Mouse (Mus musculus): ENCODE data around the gene Dusp12.
A peak's percentile ranks its signal among the peaks of the same experiment; 100 is the strongest.

Dusp12 gene

DNA sequence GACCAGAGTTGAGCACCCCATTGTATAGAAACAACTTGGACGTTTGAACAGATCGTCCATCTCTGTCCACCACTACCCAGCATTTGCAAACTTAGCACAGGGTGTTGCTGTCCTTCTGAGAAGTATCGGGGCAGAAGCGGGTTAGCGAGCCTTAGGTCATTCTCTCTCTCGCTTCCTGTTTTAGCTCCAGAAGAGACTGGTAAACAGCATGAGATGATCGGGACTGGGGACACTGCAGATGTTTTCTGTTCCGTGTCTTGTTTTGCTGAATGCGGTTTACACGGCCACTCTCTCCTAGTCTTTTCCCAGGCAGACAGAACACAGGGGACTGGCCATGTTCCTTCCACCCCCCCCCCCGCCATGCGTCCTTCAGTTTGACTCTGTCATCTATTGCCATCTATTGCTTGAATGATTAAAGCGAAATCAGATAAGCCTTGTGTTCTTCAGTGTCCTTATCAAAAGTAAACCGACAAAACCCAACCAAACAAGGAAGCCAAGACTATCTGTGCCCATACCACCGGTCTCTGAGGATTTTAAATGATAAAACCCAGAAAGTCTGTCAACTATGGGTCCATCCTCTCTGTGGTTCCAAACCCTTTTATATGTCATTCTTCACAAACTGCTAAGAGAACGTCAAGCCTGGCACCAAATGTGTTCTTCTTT lies 13.2 kb upstream of the Dusp12 start:
- no peak for DNase-seq (ENCODE audit: low spot score)

DNA sequence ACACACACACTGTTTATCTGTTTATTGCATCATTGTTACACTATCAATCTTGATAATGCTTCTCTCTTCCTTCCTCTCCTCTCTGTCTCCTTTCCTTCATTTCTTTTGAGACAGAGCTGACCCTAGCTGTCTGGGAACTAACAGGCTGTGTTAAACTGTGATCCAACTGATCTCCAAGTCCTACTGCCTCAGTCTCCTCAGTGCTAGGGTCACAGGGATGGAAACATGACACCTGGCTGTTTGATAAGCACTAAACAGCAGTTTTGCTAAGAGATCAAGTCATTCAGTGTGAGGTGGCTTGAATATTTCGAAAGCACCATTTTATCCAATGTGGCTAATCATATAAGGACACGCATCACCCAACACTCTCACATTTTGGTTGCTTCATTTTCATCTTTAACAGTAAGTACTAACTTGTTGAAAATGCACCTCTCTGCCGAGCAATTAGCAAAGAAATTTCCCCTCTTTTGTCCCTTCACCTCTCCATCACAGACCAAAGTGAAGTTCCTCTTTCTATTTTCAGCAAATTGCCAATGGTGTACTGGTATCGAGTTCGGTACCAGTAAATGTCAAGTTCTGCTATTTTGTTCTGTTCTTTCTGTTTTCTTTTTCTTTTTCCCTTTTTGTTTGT lies 11.4 kb upstream of the Dusp12 start:
- no peak for DNase-seq (ENCODE audit: low spot score)

DNA sequence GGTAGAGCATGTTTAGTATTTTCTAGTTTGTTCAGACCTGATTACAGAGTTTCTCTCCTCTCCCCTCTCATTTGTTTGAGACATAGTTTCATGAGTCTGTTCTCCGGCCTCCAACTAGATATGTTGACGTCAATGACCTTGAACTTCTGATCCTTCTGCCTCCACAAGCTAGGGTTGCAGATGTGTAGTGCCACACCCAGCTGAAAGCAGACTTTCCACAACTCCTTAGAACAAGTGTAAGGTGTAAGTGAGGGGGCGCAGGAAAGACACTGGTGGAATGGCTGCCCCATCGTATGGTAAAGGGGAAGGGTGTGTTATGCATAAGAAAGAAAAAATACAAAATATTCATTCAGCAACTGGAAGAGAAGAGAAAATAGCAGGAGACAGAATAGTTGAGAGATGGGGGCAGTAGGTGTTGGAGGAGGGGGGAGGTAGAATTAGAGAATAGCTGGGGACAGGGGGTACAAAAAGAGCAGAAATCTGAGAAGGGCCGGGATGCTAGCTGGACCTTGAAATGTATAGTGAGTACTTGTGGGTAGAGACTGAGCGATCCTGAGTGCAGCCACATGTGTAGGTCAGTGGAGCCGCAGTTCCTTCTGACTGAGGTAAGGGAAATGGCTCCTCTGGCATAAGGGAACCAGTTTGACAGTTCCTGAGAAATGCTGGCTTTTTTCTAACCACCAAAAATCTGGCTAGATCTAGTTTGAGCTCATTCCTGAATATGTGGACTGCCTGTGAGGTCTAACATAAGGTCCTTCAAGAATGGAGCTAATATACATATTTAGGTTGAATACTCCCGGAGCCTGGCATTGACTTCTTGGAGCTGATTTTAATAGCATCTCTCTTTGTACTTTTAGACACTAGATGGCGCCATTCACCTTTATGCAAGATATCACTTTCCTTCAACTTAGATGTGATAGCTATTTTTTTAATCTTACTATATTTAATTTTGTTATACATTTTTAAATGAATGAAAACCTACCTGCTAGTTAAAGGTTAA lies 9.6 kb upstream of the Dusp12 start:
- peak; percentile 75 for DNase-seq (ENCODE audit: low spot score)

DNA sequence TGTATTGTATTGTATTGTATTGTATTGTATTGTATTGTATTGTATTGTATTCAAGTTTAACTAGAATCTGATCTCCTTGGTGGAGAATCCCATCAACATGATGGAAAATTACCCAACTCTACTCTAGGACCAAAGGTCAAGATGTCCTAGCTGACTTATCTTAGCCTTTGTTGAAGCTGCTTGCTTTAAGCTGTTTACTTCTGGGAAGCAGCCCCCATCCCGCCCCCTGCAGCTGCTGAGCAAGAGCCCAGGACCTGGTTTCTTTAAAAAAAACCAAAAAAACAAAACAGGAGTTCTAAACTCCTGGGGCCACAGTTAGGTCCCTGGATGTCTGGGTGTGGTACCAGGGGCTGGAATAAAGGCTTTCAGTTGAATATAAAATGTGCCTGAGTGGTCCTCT lies 6.9 kb upstream of the Dusp12 start:
- DNase-seq (ENCODE audit: low spot score), result no peak

DNA sequence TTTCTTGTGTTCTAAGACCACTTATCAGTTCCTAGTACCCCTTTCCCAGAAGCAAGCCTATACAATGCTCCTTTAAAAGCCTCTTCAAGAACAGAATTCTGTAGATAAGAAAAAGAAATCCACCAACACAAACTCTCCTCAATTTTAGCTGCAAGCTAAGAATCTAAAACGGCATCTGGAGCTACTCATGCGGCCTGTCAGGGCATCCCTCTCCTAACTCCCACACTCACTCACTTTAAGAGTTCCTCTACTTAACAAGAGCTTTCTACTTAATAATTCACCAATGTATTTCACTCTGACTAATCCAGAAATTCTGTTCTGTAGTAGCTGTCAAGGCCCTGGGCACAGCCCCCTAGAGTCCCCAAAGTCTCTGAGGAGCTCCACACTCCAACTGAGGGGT lies 6.3 kb upstream of the Dusp12 start:
- no peak for DNase-seq (ENCODE audit: low spot score)

DNA sequence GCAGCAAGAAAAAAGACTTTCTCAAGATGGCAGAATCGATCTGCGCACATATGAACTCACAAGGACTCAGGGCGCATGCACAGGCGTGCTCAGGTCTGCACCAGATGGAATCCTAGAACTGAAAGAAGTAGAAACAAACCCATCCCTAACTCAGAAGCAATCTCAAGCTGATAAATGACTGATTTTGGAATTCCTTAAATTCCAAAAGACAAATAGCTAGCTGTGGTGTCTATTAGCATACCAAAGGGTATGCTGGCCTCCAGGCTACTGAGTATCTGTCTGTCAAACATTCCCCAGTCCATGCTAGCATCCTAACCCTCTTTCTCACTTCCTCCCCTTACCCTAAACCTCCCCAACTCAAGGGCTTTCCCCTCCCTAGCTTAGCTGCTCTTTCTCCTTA lies 4.0 kb upstream of the Dusp12 start:
- no peak for DNase-seq (ENCODE audit: low spot score)

DNA sequence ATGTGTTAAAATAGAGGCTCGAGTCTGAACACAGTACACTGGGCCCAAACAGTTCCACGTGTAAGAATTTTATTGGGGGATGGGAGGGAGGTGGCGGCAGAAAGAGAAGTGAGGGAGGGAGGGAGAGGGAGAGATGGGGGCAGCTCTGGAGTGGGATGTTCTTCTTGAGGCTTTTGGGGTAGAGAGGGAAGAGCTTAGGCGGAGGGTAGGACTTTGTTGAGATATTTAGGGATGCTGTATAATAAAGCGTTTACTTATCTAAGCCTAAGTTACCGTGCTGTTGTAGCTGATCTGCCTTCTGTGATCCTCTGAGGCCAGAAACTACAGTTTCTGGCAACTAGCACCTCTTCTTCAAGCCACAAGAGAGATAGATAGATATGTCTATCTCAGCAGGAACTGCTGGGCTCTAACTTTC lies 711 bp upstream of the Dusp12 start:
- no peak for DNase-seq (ENCODE audit: low spot score)

DNA sequence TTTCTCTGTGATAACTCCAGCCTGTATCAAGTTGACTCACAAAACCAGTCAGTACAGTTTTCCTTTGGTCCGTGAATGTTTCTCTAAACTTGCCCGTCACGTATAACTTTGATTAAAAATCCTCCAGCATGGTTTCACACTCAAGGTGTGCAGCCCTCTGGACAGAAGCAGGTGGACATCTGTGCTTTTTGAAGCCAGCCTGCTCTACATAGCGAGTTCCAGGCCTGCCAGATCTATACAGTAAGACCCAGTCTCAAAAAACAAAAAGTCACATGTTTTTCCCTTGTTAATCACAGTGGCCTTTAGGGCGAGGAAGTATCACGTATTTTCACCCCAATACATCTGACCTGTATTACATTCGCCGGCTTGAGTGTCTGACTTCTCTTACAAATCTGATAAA lies 950 bp downstream of the Dusp12 start:
- no peak for DNase-seq (ENCODE audit: low spot score)

DNA sequence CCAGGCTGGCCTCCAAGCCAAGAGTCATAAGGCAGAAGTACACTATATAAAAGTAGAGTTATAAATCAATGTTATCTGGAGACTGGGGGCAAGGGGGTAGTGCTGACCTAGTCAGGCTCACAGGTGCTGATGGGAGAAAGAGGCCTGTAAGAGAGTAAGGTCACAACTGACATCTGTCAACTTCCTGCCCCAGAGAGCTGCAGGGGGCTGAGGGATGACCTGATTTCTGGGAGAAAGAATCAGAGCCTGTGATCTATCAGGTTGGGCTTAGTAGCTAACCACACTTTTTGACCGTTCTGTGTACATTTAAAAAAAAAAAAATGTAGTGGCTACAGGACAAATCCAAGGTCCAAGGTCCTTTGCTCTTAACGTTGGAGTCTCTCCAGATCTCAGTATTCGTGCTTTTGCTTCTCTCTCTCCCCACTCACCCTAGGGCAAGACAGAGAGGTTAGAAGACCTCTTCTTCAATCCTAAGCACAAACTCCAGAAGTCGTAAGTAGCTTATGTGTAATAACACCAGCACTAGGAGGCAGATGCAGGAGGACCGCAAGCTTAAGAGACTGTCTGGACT lies 2.3 kb downstream of the Dusp12 start:
- DNase-seq (ENCODE audit: low spot score), result no peak

DNA sequence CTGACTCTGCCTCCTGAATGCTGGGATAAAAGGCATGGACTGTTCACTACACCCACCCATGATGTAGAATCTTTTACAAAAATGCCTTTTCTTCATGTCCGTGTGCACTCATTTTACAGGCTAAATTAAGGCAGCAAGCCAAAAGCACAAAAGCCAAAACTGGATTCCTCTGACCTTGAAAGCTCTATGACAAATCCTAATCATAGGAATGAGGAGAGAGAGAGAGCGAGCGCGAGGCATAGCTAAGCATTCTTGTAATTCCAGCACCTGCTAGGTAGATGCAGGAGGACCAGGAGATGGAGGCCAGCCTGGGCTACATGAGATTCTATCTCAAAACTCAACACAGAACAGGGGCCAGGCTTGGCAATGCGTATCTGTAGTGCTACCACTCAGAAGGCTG lies 8.4 kb downstream of the Dusp12 start:
- DNase-seq (ENCODE audit: low spot score), result no peak

DNA sequence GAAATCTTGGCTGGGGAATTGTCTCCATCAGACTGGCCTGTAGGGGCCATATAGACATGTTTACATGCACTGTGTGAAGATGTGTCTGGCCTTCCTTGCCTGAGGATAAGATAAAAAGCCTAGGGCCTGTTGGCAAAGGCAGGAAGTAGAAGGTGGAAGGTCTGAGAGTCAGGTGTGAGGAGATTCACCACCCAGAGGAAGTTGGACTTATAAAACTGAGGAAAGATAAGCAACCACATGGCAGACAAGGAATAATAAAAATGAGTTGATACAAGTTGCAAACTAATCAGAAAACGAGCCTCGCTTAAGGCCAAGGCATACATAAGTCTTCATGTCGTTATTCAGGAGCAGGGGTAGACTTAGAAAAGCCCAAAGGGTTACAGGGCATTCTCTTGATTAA lies 9.7 kb downstream of the Dusp12 start:
- DNase-seq (ENCODE audit: low spot score), result no peak

DNA sequence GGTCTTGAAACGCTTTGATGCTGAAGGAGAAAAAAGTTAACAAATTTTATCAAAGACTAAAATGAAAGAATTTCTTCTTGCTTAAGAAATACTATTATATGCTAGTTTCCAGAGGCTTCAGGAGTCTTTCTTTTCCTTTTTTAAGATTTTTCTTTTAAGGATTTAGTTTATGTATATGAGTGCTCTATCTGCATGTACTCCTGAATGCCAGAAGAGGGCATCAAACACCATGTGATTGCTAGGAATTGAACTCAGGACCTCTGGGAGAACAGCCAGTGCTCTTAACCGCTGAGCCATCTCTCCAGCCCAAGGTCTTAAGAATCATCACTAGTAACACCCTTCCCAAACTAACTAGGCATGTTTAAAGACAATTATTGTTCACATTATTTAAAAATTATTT lies 13.4 kb downstream of the Dusp12 start:
- no peak for DNase-seq (ENCODE audit: low spot score)

DNA sequence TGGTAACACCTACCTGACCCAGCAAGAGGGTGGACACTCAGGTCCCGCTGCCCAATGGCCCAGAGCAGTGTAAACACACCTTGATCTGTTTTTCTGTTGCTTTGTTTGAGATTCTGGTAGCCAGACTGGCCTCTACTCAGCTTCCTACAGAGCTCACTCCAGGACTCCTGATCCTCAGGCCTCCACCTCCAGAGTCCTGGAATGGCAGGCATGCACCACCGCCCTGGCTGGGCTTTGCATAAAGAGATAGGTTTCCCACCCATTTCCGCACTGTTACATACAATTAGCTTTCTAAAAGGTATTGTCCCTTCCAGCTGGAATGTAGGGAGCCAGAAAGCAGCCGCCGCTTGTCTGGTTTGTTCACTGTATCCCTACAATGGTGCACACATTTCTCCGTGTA lies 13.9 kb downstream of the Dusp12 start:
- DNase-seq (ENCODE audit: low spot score), result no peak

DNA sequence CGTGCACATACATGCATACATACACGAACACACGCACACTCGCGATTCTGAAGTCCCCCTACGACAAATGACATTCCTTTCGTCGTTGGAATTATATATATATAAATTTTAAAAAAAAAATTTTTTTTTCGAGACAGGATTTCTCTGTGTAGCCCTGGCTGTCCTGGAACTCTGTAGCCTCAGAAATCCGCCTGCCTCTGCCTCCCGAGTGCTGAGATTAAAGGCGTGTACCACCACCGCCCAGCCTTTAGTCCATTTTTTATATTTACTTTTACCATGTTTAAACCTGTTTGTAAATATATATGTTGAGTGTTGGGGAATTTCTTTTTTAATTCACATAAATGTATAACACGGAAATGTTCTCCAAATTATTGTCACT lies 16.4 kb downstream of the Dusp12 start:
- no peak for DNase-seq (ENCODE audit: low spot score)

DNA sequence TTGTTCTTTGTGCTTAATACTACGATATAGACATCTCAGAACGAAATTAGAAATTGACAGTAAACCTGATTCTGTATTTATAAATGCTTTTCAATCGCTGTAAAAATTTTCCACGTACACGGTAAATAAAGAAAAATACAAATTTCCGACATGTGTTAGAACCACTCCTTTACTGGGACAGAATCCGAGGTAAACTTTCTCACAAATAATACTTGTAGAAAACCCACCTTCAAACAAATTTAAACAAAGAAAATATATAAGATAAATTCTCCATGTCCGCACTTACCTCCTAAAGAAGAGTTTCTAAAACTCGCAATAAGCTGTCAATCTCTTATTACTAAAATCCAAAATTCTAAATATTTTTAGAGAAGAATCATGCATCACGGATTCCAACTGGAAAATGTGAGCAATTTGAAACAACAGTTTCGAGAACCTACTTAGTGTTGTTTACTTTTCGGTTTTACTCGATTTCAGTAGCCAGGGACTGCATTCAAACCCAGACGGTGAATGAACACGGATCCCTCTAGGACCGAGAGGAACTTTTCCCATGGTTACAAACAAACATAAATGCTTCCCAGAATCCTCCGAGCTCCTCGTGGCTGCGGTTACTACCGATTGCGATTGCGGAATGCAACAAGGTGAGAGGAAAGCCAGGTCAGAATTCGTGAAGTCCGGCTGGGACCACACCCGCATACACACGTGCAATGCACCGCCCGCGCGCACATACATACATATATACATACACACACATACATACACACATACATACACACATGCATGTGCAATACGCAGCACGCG lies 17.0 kb downstream of the Dusp12 start:
- peak; percentile 55 for DNase-seq (ENCODE audit: low spot score)

DNA sequence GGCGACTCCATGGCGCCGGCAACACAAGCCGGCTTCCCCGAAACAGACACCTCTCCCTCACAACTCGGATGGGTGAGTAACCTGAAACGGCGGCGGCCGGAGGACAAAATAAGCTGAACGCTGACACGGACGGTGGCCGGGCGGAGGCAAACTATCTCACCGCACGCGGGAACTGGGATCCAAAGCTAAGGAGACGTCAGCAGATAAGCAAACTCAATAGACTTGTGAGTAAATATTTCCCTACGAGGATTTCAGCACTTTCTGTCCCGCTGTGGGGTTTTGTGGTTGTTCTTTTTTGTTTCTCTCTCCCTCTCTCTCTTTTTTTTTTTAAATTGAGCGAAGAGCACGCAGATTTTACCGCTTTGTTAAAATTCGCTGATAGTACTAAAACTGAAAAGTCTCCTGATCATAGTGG lies 17.6 kb downstream of the Dusp12 start, which contains the start of gene Atf6:
Atf6 (minus strand) TSS at position 81 of the 415 bp plus-strand sequence.
- peak; percentile 96 for DNase-seq (ENCODE audit: low spot score)

DNA sequence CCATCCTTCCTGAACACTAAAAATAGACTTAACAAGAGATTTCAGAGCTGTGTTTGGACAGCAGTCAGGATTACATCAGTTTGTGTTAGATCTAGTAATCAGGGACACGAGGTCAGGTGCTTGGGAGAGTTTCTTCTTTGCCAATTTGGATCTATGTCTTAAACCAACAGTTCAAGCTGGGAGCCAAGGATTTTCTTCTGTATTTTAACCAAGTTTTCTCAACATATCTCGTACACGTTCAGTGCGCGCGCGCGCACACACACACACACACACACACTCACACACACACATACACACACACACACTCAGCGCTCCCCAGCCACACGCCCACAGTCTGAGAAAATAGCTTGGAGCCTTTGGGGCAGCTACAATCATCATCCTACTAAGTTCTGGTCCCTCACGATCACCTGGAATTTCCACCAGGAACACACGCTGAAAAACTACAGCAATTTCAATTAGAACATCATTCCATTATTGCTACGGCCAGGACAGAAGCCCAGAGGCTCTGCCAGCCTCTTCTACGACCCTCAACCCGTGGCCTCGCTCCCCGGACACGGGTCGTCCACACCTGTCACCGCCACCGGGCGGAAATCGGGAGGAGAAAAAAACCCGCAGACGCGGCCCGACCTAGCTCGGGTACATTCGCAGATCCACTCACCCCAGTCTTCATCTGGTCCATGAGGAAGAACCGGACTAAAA lies 18.2 kb downstream of the Dusp12 start:
- no peak for DNase-seq (ENCODE audit: low spot score)

DNA sequence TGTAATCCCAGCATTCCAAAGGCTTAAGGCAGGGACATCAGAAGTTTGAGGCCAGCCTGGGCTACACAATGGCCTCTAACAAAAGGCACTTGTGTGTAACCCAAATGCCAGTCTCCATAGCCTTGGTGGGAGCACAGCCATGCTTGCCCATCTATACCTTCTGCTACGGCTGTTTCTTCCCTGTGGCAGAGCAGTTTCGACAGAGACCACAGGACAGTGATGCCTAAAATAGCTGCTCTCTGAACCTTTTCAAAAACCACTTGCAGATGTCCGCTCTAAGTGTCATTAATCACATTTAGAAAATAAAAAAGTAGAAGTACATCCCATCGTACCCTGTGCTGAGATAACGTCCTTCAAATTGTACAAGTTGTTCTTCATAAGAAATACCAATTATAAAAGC lies 19.9 kb downstream of the Dusp12 start:
- no peak for DNase-seq (ENCODE audit: low spot score)

DNA sequence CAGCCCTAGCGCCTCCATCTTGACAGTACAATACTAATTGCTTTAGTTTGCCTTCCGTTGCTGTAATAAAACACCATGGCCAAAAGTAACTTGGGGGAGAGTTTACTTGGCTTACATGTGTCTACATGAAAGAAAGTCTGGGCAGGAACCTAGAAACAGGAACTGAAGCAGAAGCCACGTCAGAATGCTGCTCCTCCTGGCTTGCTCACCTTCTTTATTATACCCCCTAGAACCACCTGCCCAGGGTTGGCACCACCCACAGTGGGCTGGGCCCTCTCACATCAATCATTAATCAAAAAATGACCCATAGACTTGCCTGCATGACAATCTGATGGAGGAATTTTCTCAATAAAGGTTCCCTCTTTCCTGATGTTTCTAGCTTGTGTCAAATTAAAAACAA lies 20.6 kb downstream of the Dusp12 start:
- no peak for DNase-seq (ENCODE audit: low spot score)

DNA sequence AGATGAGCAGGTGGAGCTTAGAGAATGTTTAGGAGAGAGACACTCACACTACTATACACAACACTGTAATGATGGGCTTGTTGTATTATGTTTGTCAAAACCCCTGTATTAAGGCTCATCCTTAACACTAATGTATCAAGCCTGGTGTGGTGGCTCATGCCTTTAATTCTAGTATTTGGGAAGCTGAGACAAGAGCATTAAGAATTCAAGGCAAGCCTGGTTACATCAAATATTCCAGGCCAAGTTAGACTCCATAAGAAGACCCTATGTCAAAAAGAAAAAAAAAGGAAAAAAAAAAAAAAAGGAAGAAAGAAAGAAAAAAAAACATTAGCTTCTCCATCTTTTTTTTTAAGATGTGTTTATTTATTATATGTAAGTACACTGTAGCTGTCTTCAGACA lies 21.1 kb downstream of the Dusp12 start:
- no peak for DNase-seq (ENCODE audit: low spot score)

DNA sequence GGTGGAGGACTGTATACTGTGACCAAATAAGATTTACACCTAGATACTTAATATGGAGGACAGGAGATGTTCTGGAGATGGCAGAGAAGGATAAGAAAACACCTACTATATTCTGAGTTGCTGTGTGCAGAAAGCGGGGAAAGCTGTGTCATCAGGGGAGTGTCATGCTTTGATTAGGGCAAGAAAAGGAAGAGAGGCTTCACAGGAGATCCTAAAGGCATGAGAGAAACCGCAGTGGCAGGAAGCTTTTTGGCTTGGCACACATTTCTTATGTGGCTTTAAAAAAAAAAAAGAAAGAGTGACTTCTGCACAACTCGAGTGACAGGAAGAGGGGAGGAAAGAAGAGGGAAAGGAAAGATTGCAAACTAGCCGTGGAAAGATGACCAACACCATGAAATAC lies 22.3 kb downstream of the Dusp12 start:
- no peak for DNase-seq (ENCODE audit: low spot score)

Data from layer of hippocampus, adult 9-10 months (tissue).